In the genomic region with DNA sequence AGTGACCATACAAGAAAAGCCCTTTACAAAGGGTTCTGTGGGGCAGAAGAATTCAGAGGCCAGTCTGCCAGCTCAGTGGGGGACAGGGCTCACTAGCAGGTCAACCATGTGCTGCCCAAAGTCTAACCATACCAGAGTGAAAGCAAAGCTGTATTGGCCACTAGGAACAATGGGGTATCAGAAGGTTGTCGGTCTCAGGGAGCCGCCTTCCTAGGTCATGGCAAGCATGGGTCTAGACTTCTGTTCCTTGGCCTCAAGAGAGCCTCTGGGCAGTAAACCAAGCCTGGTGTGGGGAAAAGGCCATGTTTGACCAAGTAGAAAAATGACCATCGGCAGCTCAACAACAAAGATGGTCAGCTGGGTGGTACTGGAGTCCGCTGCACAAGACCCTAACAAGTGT, we compare ENCODE assay signal across 23 mouse cellular contexts. TPM values are rescaled to one million over a fixed set of nuclear protein-coding genes. Genes with fewer than 3 reads are reported as not detected.
DNase-seq lines count a peak whose midpoint lies in the region; TF ChIP-seq lines count a peak whose summit lies in the region.
"Had no signal": no experiment of that assay in that cellular context is flagged by ENCODE, and none has a peak within 500 bp of the region (broad histone marks: within the 10 kb centered on the region; RNA-seq: fewer than 3 reads in every experiment).

No protein-coding gene starts in this region.

- peak; percentile 40 for DNase-seq in heart, postnatal 4 days
- DNase-seq in heart, adult 2 months = no peak
- DNase-seq in ovary, postnatal 36 days (ENCODE audit: low spot score) = peak; percentile 43
- no peak for DNase-seq in ovary, adult 18-20 months (ENCODE audit: low spot score)
- DNase-seq in spleen, adult 18-20 months = no peak
- DNase-seq: cerebellum, adult 11 months; gastrocnemius, postnatal 10 days; heart, adult 18-20 months; layer of hippocampus, postnatal 36 days; lung, postnatal 14 days; thymus, postnatal 4 days had no signal

- no peaks in the 10 kb centered on the region for H3K79me2 ChIP-seq in heart, adult 2 months (replicated peaks; ENCODE audit: control insufficient read depth, insufficient read depth, low read length)
- peaks cover 3% of the 10 kb centered on the region for H3K79me2 ChIP-seq in myocyte (ENCODE audit: control insufficient read depth, insufficient read depth)

- H3K9ac ChIP-seq in heart, adult 2 months (ENCODE audit: low read depth, low read length) = no peak overlapping the region
- H3K9ac ChIP-seq: embryonic facial prominence, embryonic 15.5 days; heart, embryonic 15.5 days; liver, embryonic 15.5 days had no signal

- TF ChIP-seq POLR2A in heart, adult 2 months (IDR thresholded peaks at IDR 0.05; ENCODE audit: insufficient read depth, low read depth, low read length) = no peak
- TF ChIP-seq POLR2A in myocyte (IDR thresholded peaks at IDR 0.05; ENCODE audit: insufficient read length, low read depth) = no peak

- no peak overlapping the region for H3ac ChIP-seq in myocyte (ENCODE audit: control insufficient read depth, insufficient read length)

- H3K4me2 ChIP-seq in myocyte (ENCODE audit: low read depth) = no peak overlapping the region
- H3K4me2 ChIP-seq: embryonic facial prominence, embryonic 15.5 days; heart, embryonic 15.5 days; liver, embryonic 15.5 days had no signal

- H3K27me3 ChIP-seq in heart, adult 2 months (ENCODE audit: control insufficient read depth, insufficient read depth, low read length) = no peaks in the 10 kb centered on the region
- no peaks in the 10 kb centered on the region for H3K27me3 ChIP-seq in myocyte (ENCODE audit: control insufficient read depth, insufficient read depth, insufficient read length)
- H3K27me3 ChIP-seq: embryonic facial prominence, embryonic 15.5 days; heart, embryonic 15.5 days; liver, embryonic 15.5 days had no signal

- H3K27ac ChIP-seq in heart, adult 2 months = no peak overlapping the region
- peak overlapping the region; percentile 95 for H3K27ac ChIP-seq in brown adipose tissue, adult 24 weeks (replicated peaks; ENCODE audit: low read depth, low read length)
- H3K27ac ChIP-seq: embryonic facial prominence, embryonic 15.5 days; forebrain, embryonic 10.5 days; heart, embryonic 15.5 days; hindbrain, embryonic 10.5 days; liver, embryonic 15.5 days had no signal

- intact Hi-C loops in heart, adult 2 months (cut with DNase I) = no loop called here

- no peak for TF ChIP-seq EP300 in heart, adult 2 months (IDR thresholded peaks at IDR 0.05; ENCODE audit: insufficient read depth, low read depth, low read length)

- peaks cover 3% of the 10 kb centered on the region; the same call in 1 of the 2 replicates for H3K4me1 ChIP-seq in heart, adult 2 months (ENCODE audit: control insufficient read depth, insufficient read depth, low read length)
- peaks cover 23% of the 10 kb centered on the region for H3K4me1 ChIP-seq in brown adipose tissue, adult 24 weeks (ENCODE audit: control insufficient read depth, insufficient read depth, insufficient read length, low read length)
- H3K4me1 ChIP-seq: embryonic facial prominence, embryonic 15.5 days; forebrain, embryonic 10.5 days had no signal

- no peaks in the 10 kb centered on the region for H3K36me3 ChIP-seq in heart, adult 2 months (ENCODE audit: control insufficient read depth, insufficient read depth, low read length)
- peaks cover 23% of the 10 kb centered on the region for H3K36me3 ChIP-seq in myocyte (ENCODE audit: control insufficient read depth, insufficient read depth)

- no peak overlapping the region for H3K4me3 ChIP-seq in heart, adult 2 months
- no peak overlapping the region for H3K4me3 ChIP-seq in brown adipose tissue, adult 24 weeks (ENCODE audit: insufficient read depth, low read depth, low read length)
- H3K4me3 ChIP-seq in myocyte = no peak overlapping the region
- H3K4me3 ChIP-seq: embryonic facial prominence, embryonic 15.5 days; forebrain, embryonic 10.5 days; heart, embryonic 15.5 days; hindbrain, embryonic 10.5 days; liver, embryonic 15.5 days had no signal

- WGBS in heart, adult 2 months = 86% methylated on average over 4 of the region's 4 CpGs

- no peak for TF ChIP-seq CTCF in heart, adult 2 months (IDR thresholded peaks at IDR 0.05)

TF ChIP-seq in myocyte, 11 proteins besides CTCF, POLR2A, EP300 and RAD21:
- TF ChIP-seq USF1 (IDR thresholded peaks at IDR 0.05; ENCODE audit: low read depth) = no peak
- TF ChIP-seq POLR2AphosphoS2 (IDR thresholded peaks at IDR 0.05; ENCODE audit: insufficient read length, low read depth) = peak; percentile 74

RNA-seq across cellular contexts. Expression of a gene that starts 13.2 kb away (rescaled TPM):
- total RNA-seq in heart, postnatal 4 days (2021) = 10 to 100 TPM; 52.8 to 56.0 TPM
- total RNA-seq in heart, adult 2 months (2021) = 10 to 100 TPM; 15.2 to 18.3 TPM
- polyA plus RNA-seq in heart, adult 2 months (2012; rRNA removed) = 27.1 and 30.5 TPM in 2 replicates
- 88.4 and 130 TPM in 2 replicates for polyA plus RNA-seq in brown adipose tissue, adult 24 weeks (2012; ENCODE audit: insufficient read depth, insufficient read length, missing spikeins)
- polyA plus RNA-seq in myocyte (2012; fragmentation: generic; extraction: Trizol) = 110 TPM

RNA-seq across cellular contexts. Expression of a gene that starts 21.3 kb away (rescaled TPM):
- 10 to 100 TPM; 12.7 to 13.1 TPM for total RNA-seq in heart, postnatal 4 days (2021)
- 10 to 100 TPM; 17.2 to 19.1 TPM for total RNA-seq in heart, adult 2 months (2021)
- 13.7 and 20.0 TPM in 2 replicates for polyA plus RNA-seq in heart, adult 2 months (2012; rRNA removed)
- 16.5 and 19.7 TPM in 2 replicates for polyA plus RNA-seq in brown adipose tissue, adult 24 weeks (2012; ENCODE audit: insufficient read depth, insufficient read length, missing spikeins)
- 7.4 TPM for polyA plus RNA-seq in myocyte (2012; fragmentation: generic; extraction: Trizol)

RNA-seq across cellular contexts. Expression of a gene that starts 21.3 kb away (rescaled TPM):
- total RNA-seq in heart, postnatal 4 days (2021) = 10 to 100 TPM; 36.5 to 39.0 TPM
- 10 to 100 TPM; 28.8 to 29.1 TPM for total RNA-seq in heart, adult 2 months (2021)
- 38.8 and 50.2 TPM in 2 replicates for polyA plus RNA-seq in heart, adult 2 months (2012; rRNA removed)
- 61.6 and 62.0 TPM in 2 replicates for polyA plus RNA-seq in brown adipose tissue, adult 24 weeks (2012; ENCODE audit: insufficient read depth, insufficient read length, missing spikeins)
- polyA plus RNA-seq in myocyte (2012; fragmentation: generic; extraction: Trizol) = 31.7 TPM

RNA-seq across cellular contexts. Expression of a gene that starts 21.8 kb away (rescaled TPM):
- not detected for total RNA-seq in heart, postnatal 4 days (2021)
- not detected for total RNA-seq in heart, adult 2 months (2021)
- 0.39 TPM in 1 of 2 replicates, not detected in the other for polyA plus RNA-seq in heart, adult 2 months (2012; rRNA removed)
- not detected in 2 replicates for polyA plus RNA-seq in brown adipose tissue, adult 24 weeks (2012; ENCODE audit: insufficient read depth, insufficient read length, missing spikeins)
- polyA plus RNA-seq in myocyte (2012; fragmentation: generic; extraction: Trizol) = 0.16 TPM
- total RNA-seq: ES-E14; gastrocnemius, postnatal 10 days; heart, adult 18-20 months; layer of hippocampus, postnatal 36 days; megakaryocyte-erythroid progenitor cell, adult 5-6 weeks; midbrain, postnatal 0 days had no signal
- polyA plus RNA-seq: embryonic facial prominence, embryonic 15.5 days; heart, embryonic 15.5 days; hindbrain, embryonic 10.5 days; limb, embryonic 11.5 days; liver, embryonic 15.5 days; midbrain, postnatal 0 days; neural tube, embryonic 11.5 days had no signal

Comparison
In these comparisons a context has a peak if more than half of its experiments do, and no peak if none do; other contexts are left out.
1. DNase-seq: peak in heart, postnatal 4 days (single experiment) and ovary, postnatal 36 days (single experiment); none in heart, adult 2 months (0 of 2), ovary, adult 18-20 months (single experiment) and spleen, adult 18-20 months (0 of 2).